Mouse (Mus musculus) limb, embryonic 14.5 days (tissue): ENCODE results near the gene Kin. TPM values are rescaled to one million over a fixed set of nuclear protein-coding genes. Genes with fewer than 3 reads are reported as not detected.
A peak's percentile ranks its signal among the peaks of the same experiment; 100 is the strongest.

ENCODE experiments used
- ATAC-seq: fragments of 200-750 bp; cut with Nextera tagmentation; 2 replicates; pipeline ENCODE4 v1.8.0; 2017; ENCODE audit warnings: low read depth, moderate number of reproducible peaks, moderate TSS enrichment; ENCODE audit not compliant: low FRiP score
- DNase-seq: peaks from one replicate; pipeline ENCODE4 v3.0.0-alpha.2; 2015; ENCODE audit warnings: low spot score
- H3K27ac ChIP-seq: fragments of 300-500 bp; sonication (generic); replicated peaks from 2 replicates; pipeline ENCODE4 v1.5.1; 2014; ENCODE audit warnings: low read depth, mild to moderate bottlenecking, low read length, moderate library complexity, mixed read lengths
- H3K27me3 ChIP-seq: fragments of 300-500 bp; sonication (generic); 2 replicates; pipeline ENCODE4 v1.6.1; 2014; ENCODE audit warnings: low read length, mixed read lengths; ENCODE audit not compliant: control insufficient read depth, insufficient read depth
- H3K36me3 ChIP-seq: fragments of 300-500 bp; sonication (generic); 2 replicates; pipeline ENCODE4 v1.6.1; 2014; ENCODE audit warnings: mild to moderate bottlenecking, low read length, moderate library complexity, mixed read lengths; ENCODE audit not compliant: control insufficient read depth, insufficient read depth
- H3K4me1 ChIP-seq: fragments of 300-500 bp; sonication (generic); 2 replicates; pipeline ENCODE4 v1.6.1; 2014; ENCODE audit warnings: antibody characterized with exemption, low read length, mixed read lengths; ENCODE audit not compliant: control insufficient read depth, insufficient read depth
- H3K4me2 ChIP-seq: fragments of 300-500 bp; sonication (generic); replicated peaks from 2 replicates; pipeline ENCODE4 v1.6.1; 2014; ENCODE audit warnings: low read depth, mild to moderate bottlenecking, low read length, moderate library complexity; ENCODE audit not compliant: severe bottlenecking
- H3K4me3 ChIP-seq: fragments of 300-500 bp; sonication (generic); replicated peaks from 2 replicates; pipeline ENCODE4 v1.5.1; 2014; ENCODE audit warnings: low read length
- H3K9ac ChIP-seq: fragments of 300-500 bp; sonication (generic); 2 replicates; pipeline ENCODE4 v1.6.1; 2014; ENCODE audit warnings: mild to moderate bottlenecking, low read depth, low read length, moderate library complexity; ENCODE audit not compliant: severe bottlenecking
- H3K9me3 ChIP-seq: fragments of 300-500 bp; sonication (generic); 2 replicates; pipeline ENCODE4 v1.6.1; 2016; ENCODE audit warnings: low read length; ENCODE audit not compliant: control insufficient read depth
- POLR2A ChIP-seq: fragments of 200-500 bp; IDR thresholded peaks from 2 replicates; pipeline ENCODE4 v1.8.0; 2012; ENCODE audit warnings: inconsistent platforms, mild to moderate bottlenecking, moderate library complexity, borderline replicate concordance; ENCODE audit not compliant: insufficient read depth, insufficient read length; ENCODE audit errors: extremely low read depth
- WGBS: fragments of 180-500 bp; shearing (Covaris S2); extraction: QIAGEN DNeasy Blood & Tissue Kit; methylation state at CpG from one replicate; pipeline ENCODE4 v1.1.7; 2014; 5-methylcytosine and 5-hydroxymethylcytosine counted together
- polyA plus RNA-seq, 2 experiments: library from polyadenylated mRNA; depleted of rRNA in 1 of 2; stranded (reverse) in 1 of 2; unstranded in 1 of 2; fragments of >200 nt; fragmentation: Nextera tagmentation in 1 of 2; extraction: Ambion mirVana in 1 of 2; gene quantifications; 2 replicates each; pipeline versions ENCODE4 v1.2.1 to v1.2.3; 2012 to 2014

Gene Kin
- polyA plus RNA-seq, 2 experiments: 18.5 to 25.3 TPM

DNA sequence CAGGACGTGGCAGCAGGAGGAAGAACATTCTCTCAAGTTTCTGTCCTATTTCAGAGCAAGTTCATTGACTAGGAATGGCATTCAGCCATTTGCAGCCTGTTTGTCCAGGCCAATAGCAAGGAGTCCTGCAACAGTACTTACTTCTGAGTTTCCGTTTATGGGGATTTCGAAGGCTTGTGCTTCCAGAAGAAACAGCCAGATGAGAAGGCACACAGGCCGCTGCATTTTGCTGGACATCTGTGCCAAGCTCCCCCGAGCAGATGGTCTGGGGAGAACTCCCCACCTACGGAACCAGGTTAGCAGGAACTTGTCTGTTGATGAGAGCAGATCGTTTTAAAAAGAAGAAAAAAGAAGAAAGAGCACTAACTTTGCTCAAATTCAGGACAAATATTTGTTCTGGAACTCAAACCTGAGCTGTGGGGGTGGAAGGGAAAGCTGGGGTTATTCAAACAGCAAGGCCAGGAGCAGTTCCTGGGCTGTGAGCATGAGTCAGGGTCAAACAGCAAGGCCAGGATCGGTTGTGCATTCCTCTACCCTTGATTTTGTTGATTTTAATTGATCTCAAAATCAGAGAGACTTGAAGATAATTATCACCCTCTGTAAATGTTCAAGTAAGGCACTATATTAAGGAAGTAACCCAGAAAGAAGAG, 50.1 kb downstream of the Kin start:
- H3K9me3 ChIP-seq: no peaks in the 10 kb centered on the region
- DNase-seq: no peak

DNA sequence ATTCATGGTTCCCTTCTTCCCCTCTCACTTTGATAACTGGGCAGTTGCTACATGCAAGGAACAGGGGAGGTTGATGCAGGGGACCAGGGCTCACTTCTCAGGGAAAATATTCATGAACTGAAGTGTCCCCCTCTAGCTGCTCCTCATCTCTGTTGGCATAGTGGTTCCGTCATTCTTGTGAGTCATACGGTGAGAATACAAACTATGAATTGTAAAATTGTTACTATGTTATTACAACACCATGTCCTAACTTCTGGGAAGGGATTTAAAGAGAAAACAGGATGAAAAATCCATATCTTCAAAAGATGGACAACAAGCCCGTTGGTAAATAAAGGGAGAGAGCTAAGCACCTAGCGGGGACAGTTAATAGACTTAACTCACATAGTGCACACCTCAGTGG, 50.9 kb downstream of the Kin start, which contains the start of gene Itih2:
TSS of gene Itih2 (minus strand) at position 101 of the 400 bp plus-strand sequence.
- no peak within 1 kb of the TSS for H3K9ac ChIP-seq
- H3K36me3 ChIP-seq: no peaks in the 10 kb centered on the region
- 92% methylated on average over 4 of the region's 4 CpGs for WGBS
- no peak for TF ChIP-seq POLR2A
- no peak within 1 kb of the TSS for H3K4me2 ChIP-seq
- H3K9me3 ChIP-seq: no peaks in the 10 kb centered on the region
- H3K4me3 ChIP-seq: no peak within 1 kb of the TSS
- H3K27ac ChIP-seq: no peak within 1 kb of the TSS
- H3K4me1 ChIP-seq: no peaks in the 10 kb centered on the region
- no peaks in the 10 kb centered on the region for H3K27me3 ChIP-seq
- ATAC-seq (no peak), DNase-seq (no peak)

More for the DNA sequence above, 50.1 kb downstream of the Kin start:
- Histone ChIP-seq H3K36me3 (no peaks in the 10 kb centered on the region), H3K4me2 (no peak overlapping the region), H3K27ac (no peak overlapping the region), H3K27me3 (no peaks in the 10 kb centered on the region), H3K4me3 (no peak overlapping the region), H3K4me1 (no peaks in the 10 kb centered on the region), H3K9ac (no peak overlapping the region)
- ATAC-seq: no peak
- WGBS: 45% methylated on average over 8 of the region's 8 CpGs
- no peak for TF ChIP-seq POLR2A

DNA sequence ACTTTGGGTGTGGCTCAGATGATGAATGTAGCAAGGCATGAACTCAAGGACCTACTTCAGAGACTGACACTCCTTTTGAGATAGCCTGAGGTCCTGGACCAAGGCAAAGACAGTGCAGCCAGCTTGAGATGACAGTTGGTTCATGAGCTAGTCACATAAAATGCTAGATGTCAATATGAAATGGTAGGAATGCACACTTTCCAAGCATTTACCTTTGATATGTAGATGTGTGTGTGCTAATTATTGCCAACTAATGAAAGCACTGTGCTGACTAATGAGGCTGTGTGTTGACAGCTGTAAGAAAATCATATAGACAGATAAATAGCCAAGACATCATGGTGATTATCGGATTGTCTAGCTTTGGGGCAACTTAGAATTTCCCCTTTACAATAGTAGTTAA, 51.7 kb downstream of the Kin start:
- H3K27me3 ChIP-seq: no peaks in the 10 kb centered on the region
- H3K4me1 ChIP-seq: no peaks in the 10 kb centered on the region
- 77% methylated on average over 1 of the region's 1 CpGs for WGBS
- no peak overlapping the region for H3K27ac ChIP-seq
- no peak for DNase-seq
- no peaks in the 10 kb centered on the region for H3K9me3 ChIP-seq
- no peak for TF ChIP-seq POLR2A
- ATAC-seq: no peak
- H3K36me3 ChIP-seq: no peaks in the 10 kb centered on the region
- no peak overlapping the region for H3K4me2 ChIP-seq
- no peak overlapping the region for H3K4me3 ChIP-seq
- H3K9ac ChIP-seq: no peak overlapping the region

DNA sequence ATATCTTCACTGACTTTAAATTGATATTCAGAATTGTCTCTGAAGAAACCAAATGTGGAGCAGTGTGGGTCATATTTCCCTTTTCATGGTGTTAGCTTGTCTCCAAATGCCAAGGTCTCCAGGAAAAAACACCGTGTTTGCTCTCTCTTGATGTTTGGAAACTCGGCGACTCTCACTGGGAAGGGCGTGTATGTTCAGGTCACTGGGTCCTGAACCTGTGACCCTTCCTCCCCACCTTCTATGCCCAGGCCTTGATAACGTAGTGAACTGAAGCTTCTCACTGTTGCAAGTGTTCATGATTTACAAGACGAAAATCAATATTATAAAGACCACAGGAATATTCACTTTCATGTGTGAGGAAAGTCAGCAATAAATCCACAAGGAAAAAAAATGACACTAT, 53.5 kb downstream of the Kin start:
- no peak overlapping the region for H3K4me3 ChIP-seq
- ATAC-seq (no peak), DNase-seq (no peak)
- H3K9ac ChIP-seq: no peak overlapping the region
- TF ChIP-seq POLR2A: no peak
- H3K27ac ChIP-seq: no peak overlapping the region
- no peaks in the 10 kb centered on the region for H3K4me1 ChIP-seq
- no peaks in the 10 kb centered on the region for H3K36me3 ChIP-seq
- H3K9me3 ChIP-seq: no peaks in the 10 kb centered on the region
- H3K27me3 ChIP-seq: no peaks in the 10 kb centered on the region
- no peak overlapping the region for H3K4me2 ChIP-seq
- 74% methylated on average over 6 of the region's 6 CpGs for WGBS

DNA sequence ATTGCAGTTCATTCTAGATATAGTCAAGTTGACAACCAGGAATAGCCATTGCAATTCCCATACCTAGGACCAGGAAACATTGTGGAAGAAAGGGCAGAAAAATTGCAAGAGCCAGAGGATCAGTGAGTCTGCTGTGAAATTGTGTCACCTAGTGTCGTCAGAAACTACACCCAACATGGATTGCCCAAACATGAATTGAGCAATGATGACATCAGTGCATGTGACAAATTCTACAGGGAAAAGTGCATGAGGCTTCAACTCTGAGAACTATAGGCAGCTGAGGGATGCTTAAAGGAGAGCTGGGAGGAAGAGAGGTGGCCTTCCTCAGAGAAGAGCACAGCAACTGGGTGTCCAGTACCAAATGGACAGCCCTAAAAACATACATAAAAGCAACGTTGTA, 56.9 kb downstream of the Kin start:
- Histone ChIP-seq H3K27me3 (no peaks in the 10 kb centered on the region), H3K4me2 (no peak overlapping the region), H3K36me3 (no peaks in the 10 kb centered on the region), H3K9ac (no peak overlapping the region), H3K27ac (no peak overlapping the region), H3K4me3 (no peak overlapping the region), H3K9me3 (no peaks in the 10 kb centered on the region), H3K4me1 (no peaks in the 10 kb centered on the region)
- TF ChIP-seq POLR2A: no peak
- no peak for DNase-seq
- WGBS: 80% methylated on average over 2 of the region's 2 CpGs
- ATAC-seq: no peak

DNA sequence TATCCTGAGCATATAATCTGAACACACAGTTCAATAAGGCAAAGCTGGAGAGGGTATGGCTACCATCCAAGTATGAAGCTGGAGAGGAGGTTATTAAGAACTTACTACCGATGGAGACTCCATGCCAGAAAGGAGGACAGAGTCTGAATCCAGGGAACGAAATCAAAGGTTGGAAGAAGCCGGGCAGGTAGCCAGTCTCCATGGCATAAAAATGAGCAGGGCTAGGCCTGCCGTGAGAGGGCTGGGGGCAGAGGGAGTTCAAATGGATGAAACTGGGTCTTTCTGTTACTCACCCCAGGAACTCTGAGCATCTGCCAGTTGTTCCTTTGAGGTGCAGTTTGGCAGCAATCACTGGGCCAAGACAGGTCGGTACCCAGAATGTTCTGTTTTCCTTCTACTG, 60.1 kb downstream of the Kin start:
- H3K9me3 ChIP-seq: no peaks in the 10 kb centered on the region
- H3K27ac ChIP-seq: no peak overlapping the region
- H3K4me2 ChIP-seq: no peak overlapping the region
- whole genome bisulfite sequencing: 64% methylated on average over 5 of the region's 5 CpGs
- H3K27me3 ChIP-seq: 0 out of 2 replicates have a peak, but pooled peaks cover 3% of the 10 kb centered on the region
- ATAC-seq (no peak), DNase-seq (peak; percentile 59)
- no peaks in the 10 kb centered on the region for H3K36me3 ChIP-seq
- no peak for TF ChIP-seq POLR2A
- no peaks in the 10 kb centered on the region for H3K4me1 ChIP-seq
- no peak overlapping the region for H3K4me3 ChIP-seq
- H3K9ac ChIP-seq: no peak overlapping the region

Other genes starting within 250 kb of the Kin start
- gene 4930412O13Rik, start 199.3 kb upstream of the Kin start, polyA plus RNA-seq (2012; rRNA removed): 0.38 and 0.64 TPM in 2 replicates
- not detected in 2 replicates for gene 4930412O13Rik, start 199.3 kb upstream of the Kin start, polyA plus RNA-seq (2014; fragmentation: Nextera tagmentation; extraction: Ambion mirVana)
- not detected in 2 replicates for gene 9230102O04Rik, start 191.1 kb upstream of the Kin start, polyA plus RNA-seq (2012; rRNA removed)
- gene 9230102O04Rik, start 191.1 kb upstream of the Kin start, polyA plus RNA-seq (2014; fragmentation: Nextera tagmentation; extraction: Ambion mirVana): not detected in 2 replicates
- gene Gata3, start 190.6 kb upstream of the Kin start, polyA plus RNA-seq (2012; rRNA removed): 6.4 and 6.9 TPM in 2 replicates
- gene Gata3, start 190.6 kb upstream of the Kin start, polyA plus RNA-seq (2014; fragmentation: Nextera tagmentation; extraction: Ambion mirVana): 27.0 and 29.4 TPM in 2 replicates
- gene Taf3, start 32.0 kb upstream of the Kin start, polyA plus RNA-seq (2012; rRNA removed): 8.4 and 9.2 TPM in 2 replicates
- 12.4 and 14.5 TPM in 2 replicates for gene Taf3, start 32.0 kb upstream of the Kin start, polyA plus RNA-seq (2014; fragmentation: Nextera tagmentation; extraction: Ambion mirVana)
- 320 and 334 TPM in 2 replicates for gene Atp5c1, start 83 bp upstream of the Kin start, polyA plus RNA-seq (2012; rRNA removed)
- 568 and 578 TPM in 2 replicates for gene Atp5c1, start 83 bp upstream of the Kin start, polyA plus RNA-seq (2014; fragmentation: Nextera tagmentation; extraction: Ambion mirVana)
- gene Itih2, start 50.8 kb downstream of the Kin start, polyA plus RNA-seq (2012; rRNA removed): 0.27 and 0.43 TPM in 2 replicates
- 0.19 TPM in 1 of 2 replicates, not detected in the other for gene Itih2, start 50.8 kb downstream of the Kin start, polyA plus RNA-seq (2014; fragmentation: Nextera tagmentation; extraction: Ambion mirVana)
- gene Itih5, start 73.0 kb downstream of the Kin start, polyA plus RNA-seq (2012; rRNA removed): 12.2 and 13.5 TPM in 2 replicates
- gene Itih5, start 73.0 kb downstream of the Kin start, polyA plus RNA-seq (2014; fragmentation: Nextera tagmentation; extraction: Ambion mirVana): 14.5 and 15.8 TPM in 2 replicates